In the genomic region with DNA sequence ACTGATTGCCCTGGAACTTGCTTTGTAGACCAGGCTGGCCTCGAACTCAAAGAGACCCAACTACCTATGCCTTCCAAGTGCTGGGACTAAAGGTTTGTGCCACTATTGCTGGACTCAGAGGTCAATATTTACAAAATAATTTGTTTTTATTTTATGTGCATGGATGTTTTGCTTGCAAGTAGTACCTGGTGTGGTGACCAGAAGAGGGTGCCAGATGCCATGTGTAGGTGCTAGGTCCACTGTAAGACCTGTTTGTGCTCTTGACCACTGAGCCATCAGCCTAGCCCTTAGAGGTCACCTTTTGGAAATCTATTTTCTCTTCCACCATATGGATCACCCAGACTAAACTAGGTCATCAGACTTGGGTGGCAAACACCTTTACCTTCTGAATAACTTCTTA, we compare ENCODE assay signal across 34 mouse cellular contexts. TPM values are rescaled to one million over a fixed set of nuclear protein-coding genes. Genes with fewer than 3 reads are reported as not detected.
A peak's percentile ranks its signal among the peaks of the same experiment; 100 is the strongest.
DNase-seq lines count a peak whose midpoint lies in the region; ATAC-seq and TF ChIP-seq lines count a peak whose summit lies in the region.
"Had no signal": no experiment of that assay in that cellular context is flagged by ENCODE, and none has a peak within 500 bp of the region (broad histone marks: within the 10 kb centered on the region; RNA-seq: fewer than 3 reads in every experiment).

No protein-coding gene starts in this region.

- ATAC-seq in heart, postnatal 0 days (ENCODE audit: insufficient read depth, low read depth), result no peak
- no peak for ATAC-seq in liver, embryonic 14.5 days (ENCODE audit: insufficient read depth)
- no peak for ATAC-seq in liver, embryonic 11.5 days (replicated peaks; ENCODE audit: low FRiP score)
- no peak for ATAC-seq in lung, postnatal 0 days
- ATAC-seq: activated CD4-positive, CD25-positive, alpha-beta regulatory T cell, adult 4 months; forebrain, embryonic 16.5 days had no signal

- 0 out of 2 replicates have a peak, but pooled peaks cover under 1% of the 10 kb centered on the region for H3K36me3 ChIP-seq in heart, postnatal 0 days (replicated peaks; ENCODE audit: control insufficient read depth, insufficient read depth, low read length)
- H3K36me3 ChIP-seq in heart, embryonic 10.5 days, result no peaks in the 10 kb centered on the region
- H3K36me3 ChIP-seq in liver, embryonic 14.5 days (replicated peaks; ENCODE audit: control insufficient read depth, insufficient read depth, low read depth), result no peaks in the 10 kb centered on the region
- no peaks in the 10 kb centered on the region for H3K36me3 ChIP-seq in liver, embryonic 11.5 days (ENCODE audit: control insufficient read depth, insufficient read depth, low read length)
- H3K36me3 ChIP-seq in lung, postnatal 0 days (ENCODE audit: insufficient read depth, low read length), result 0 out of 2 replicates have a peak, but pooled peaks cover 8% of the 10 kb centered on the region
- H3K36me3 ChIP-seq in hindbrain, embryonic 10.5 days, result no peaks in the 10 kb centered on the region
- H3K36me3 ChIP-seq: heart, embryonic 15.5 days; hindbrain, embryonic 13.5 days; limb, embryonic 10.5 days; midbrain, embryonic 12.5 days; neural tube, embryonic 15.5 days; stomach, embryonic 15.5 days had no signal

- H3K9ac ChIP-seq in heart, postnatal 0 days (replicated peaks; ENCODE audit: low read depth, low read length), result no peak overlapping the region
- H3K9ac ChIP-seq in liver, embryonic 14.5 days (replicated peaks), result no peak overlapping the region
- no peak overlapping the region for H3K9ac ChIP-seq in liver, embryonic 11.5 days (ENCODE audit: low read depth, low read length)
- H3K9ac ChIP-seq in lung, postnatal 0 days (replicated peaks; ENCODE audit: low read depth), result no peak overlapping the region
- H3K9ac ChIP-seq: heart, embryonic 15.5 days; hindbrain, embryonic 13.5 days; limb, embryonic 15.5 days; lung, embryonic 14.5 days; midbrain, embryonic 12.5 days; neural tube, embryonic 15.5 days; stomach, embryonic 15.5 days had no signal

- TF ChIP-seq EP300 in heart, postnatal 0 days (IDR thresholded peaks at IDR 0.05; ENCODE audit: low read depth), result no peak
- no peak for TF ChIP-seq EP300 in liver, embryonic 14.5 days (IDR thresholded peaks at IDR 0.05; ENCODE audit: low read depth)
- no peak for TF ChIP-seq EP300 in lung, postnatal 0 days (IDR thresholded peaks at IDR 0.05)

- peaks cover 5% of the 10 kb centered on the region; the same call in 1 of the 2 replicates for H3K27me3 ChIP-seq in heart, postnatal 0 days (ENCODE audit: control insufficient read depth, insufficient read depth, low read length)
- H3K27me3 ChIP-seq in heart, embryonic 10.5 days (ENCODE audit: insufficient read depth, poor library complexity, severe bottlenecking), result peaks cover 43% of the 10 kb centered on the region
- H3K27me3 ChIP-seq in liver, embryonic 14.5 days (ENCODE audit: control insufficient read depth, insufficient read depth, low read length), result no peaks in the 10 kb centered on the region; the same call in 1 of the 2 replicates
- H3K27me3 ChIP-seq in liver, embryonic 11.5 days (replicated peaks; ENCODE audit: control insufficient read depth, insufficient read depth, low read length), result no peaks in the 10 kb centered on the region
- 0 out of 2 replicates have a peak, but pooled peaks cover 2% of the 10 kb centered on the region for H3K27me3 ChIP-seq in lung, postnatal 0 days (replicated peaks; ENCODE audit: insufficient read depth, low read length)
- peaks cover 46% of the 10 kb centered on the region for H3K27me3 ChIP-seq in hindbrain, embryonic 10.5 days (ENCODE audit: insufficient read depth, poor library complexity, severe bottlenecking)

- no peak overlapping the region for H3K4me2 ChIP-seq in heart, postnatal 0 days (ENCODE audit: low read depth, low read length)
- H3K4me2 ChIP-seq in liver, embryonic 14.5 days (ENCODE audit: low read depth), result no peak overlapping the region
- H3K4me2 ChIP-seq in liver, embryonic 11.5 days, result no peak overlapping the region
- H3K4me2 ChIP-seq in lung, postnatal 0 days (replicated peaks; ENCODE audit: low read depth, low read length), result no peak overlapping the region
- H3K4me2 ChIP-seq: heart, embryonic 15.5 days; hindbrain, embryonic 13.5 days; limb, embryonic 15.5 days; lung, embryonic 14.5 days; midbrain, embryonic 12.5 days; neural tube, embryonic 15.5 days; stomach, embryonic 15.5 days had no signal

- H3K4me1 ChIP-seq in heart, postnatal 0 days (ENCODE audit: control insufficient read depth, insufficient read depth), result no peaks in the 10 kb centered on the region
- H3K4me1 ChIP-seq in heart, embryonic 10.5 days, result no peaks in the 10 kb centered on the region
- peaks cover 3 to 5% of the 10 kb centered on the region in 2 experiments for H3K4me1 ChIP-seq in liver, embryonic 14.5 days (replicated peaks; ENCODE audit: control insufficient read depth in 2 of 2, insufficient read depth in 2 of 2, low read length in 1 of 2)
- H3K4me1 ChIP-seq in liver, embryonic 11.5 days (replicated peaks; ENCODE audit: control insufficient read depth, insufficient read depth, low read length), result peaks cover 6% of the 10 kb centered on the region; the same call in 1 of the 2 replicates
- H3K4me1 ChIP-seq in lung, postnatal 0 days (ENCODE audit: insufficient read depth, low read depth, low read length), result 0 out of 2 replicates have a peak, but pooled peaks cover 4% of the 10 kb centered on the region
- H3K4me1 ChIP-seq in bone marrow, adult 2 months (ENCODE audit: control insufficient read depth, insufficient read depth, low read length), result no peaks in the 10 kb centered on the region
- 0 out of 2 replicates have a peak, but pooled peaks cover 5% of the 10 kb centered on the region for H3K4me1 ChIP-seq in hindbrain, embryonic 10.5 days (replicated peaks)
- H3K4me1 ChIP-seq: limb, embryonic 15.5 days; midbrain, embryonic 12.5 days; stomach, embryonic 15.5 days had no signal

- 64% methylated on average over 1 of the region's 1 CpGs for WGBS in heart, postnatal 0 days
- 80% methylated on average over 1 of the region's 1 CpGs for WGBS in heart, embryonic 10.5 days
- 68% methylated on average over 1 of the region's 1 CpGs for WGBS in liver, embryonic 14.5 days (ENCODE audit: insufficient replicate concordance)
- WGBS in liver, embryonic 11.5 days, result 86% methylated on average over 1 of the region's 1 CpGs
- 73% methylated on average over 1 of the region's 1 CpGs for WGBS in lung, postnatal 0 days
- WGBS in bone marrow, adult 2 months, result 76% methylated on average over 1 of the region's 1 CpGs
- WGBS in hindbrain, embryonic 10.5 days, result 84% methylated on average over 1 of the region's 1 CpGs

- TF ChIP-seq POLR2A in bone marrow, adult 2 months (IDR thresholded peaks at IDR 0.05; ENCODE audit: borderline replicate concordance, control insufficient read depth, low read depth, low read length), result no peak

- DNase-seq in heart, postnatal 0 days (ENCODE audit: low spot score), result no peak
- no peak for DNase-seq in heart, embryonic 10.5 days (ENCODE audit: low spot score)
- DNase-seq in liver, embryonic 14.5 days (ENCODE audit: low read depth in 3 of 3, low spot score in 3 of 3), result no peak
- no peak for DNase-seq in liver, embryonic 11.5 days (ENCODE audit: low spot score)
- DNase-seq in lung, postnatal 0 days (ENCODE audit: low spot score), result no peak
- DNase-seq in lung, postnatal 10 days, result no peak
- no peak for DNase-seq in hindbrain, embryonic 10.5 days (ENCODE audit: low spot score)
- DNase-seq: adrenal gland, adult 2 months; adrenal gland, postnatal 36 days; cerebellum, adult 2 months; cerebellum, postnatal 14 days; heart, postnatal 36 days; kidney, adult 18-20 months; layer of hippocampus, adult 9-11 months; lung, embryonic 14.5 days; retina, postnatal 1 day; right cerebral cortex, postnatal 14 days; thymus, postnatal 14 days had no signal

- no peaks in the 10 kb centered on the region for H3K9me3 ChIP-seq in heart, postnatal 0 days (replicated peaks; ENCODE audit: control insufficient read depth, low read length)
- no peaks in the 10 kb centered on the region for H3K9me3 ChIP-seq in heart, embryonic 10.5 days
- H3K9me3 ChIP-seq in liver, embryonic 14.5 days (ENCODE audit: control insufficient read depth, low read length), result no peaks in the 10 kb centered on the region
- H3K9me3 ChIP-seq in liver, embryonic 11.5 days (ENCODE audit: control insufficient read depth, low read length), result no peaks in the 10 kb centered on the region
- no peaks in the 10 kb centered on the region for H3K9me3 ChIP-seq in lung, postnatal 0 days (ENCODE audit: low read length)
- no peaks in the 10 kb centered on the region for H3K9me3 ChIP-seq in hindbrain, embryonic 10.5 days
- H3K9me3 ChIP-seq: heart, embryonic 15.5 days; hindbrain, embryonic 13.5 days; limb, embryonic 10.5 days; limb, embryonic 15.5 days; midbrain, embryonic 12.5 days; neural tube, embryonic 15.5 days; stomach, embryonic 15.5 days had no signal

- no peak overlapping the region for H3K4me3 ChIP-seq in heart, postnatal 0 days (ENCODE audit: low read depth, low read length)
- no peak overlapping the region for H3K4me3 ChIP-seq in heart, embryonic 10.5 days
- no peak overlapping the region for H3K4me3 ChIP-seq in liver, embryonic 14.5 days (ENCODE audit: insufficient read depth in 1 of 2, low read depth in 2 of 2, low read length in 2 of 2)
- H3K4me3 ChIP-seq in liver, embryonic 11.5 days (ENCODE audit: low read depth, low read length), result no peak overlapping the region
- H3K4me3 ChIP-seq in lung, postnatal 0 days (ENCODE audit: low read depth, low read length), result no peak overlapping the region
- no peak overlapping the region for H3K4me3 ChIP-seq in bone marrow, adult 2 months (replicated peaks; ENCODE audit: control insufficient read depth, low read depth, low read length)
- no peak overlapping the region for H3K4me3 ChIP-seq in hindbrain, embryonic 10.5 days
- H3K4me3 ChIP-seq: erythroblast, embryonic 14.5 days; heart, embryonic 15.5 days; hindbrain, embryonic 13.5 days; limb, embryonic 10.5 days; limb, embryonic 15.5 days; midbrain, embryonic 12.5 days; neural tube, embryonic 15.5 days; stomach, embryonic 15.5 days had no signal

- peak; percentile 22; the same call in 1 of the 2 replicates for TF ChIP-seq CTCF in heart, postnatal 0 days (IDR thresholded peaks at IDR 0.05; ENCODE audit: low read depth)
- peak; percentile 41 for TF ChIP-seq CTCF in liver, embryonic 14.5 days (IDR thresholded peaks at IDR 0.05; ENCODE audit: low read depth)
- TF ChIP-seq CTCF in lung, postnatal 0 days (IDR thresholded peaks at IDR 0.05), result peak; percentile 38
- peak; percentile 23; the same call in 1 of the 2 replicates for TF ChIP-seq CTCF in bone marrow, adult 2 months (IDR thresholded peaks at IDR 0.05; ENCODE audit: control insufficient read depth, insufficient read depth, low read length)

- no peak overlapping the region for H3K27ac ChIP-seq in heart, postnatal 0 days (ENCODE audit: low read depth)
- no peak overlapping the region for H3K27ac ChIP-seq in heart, embryonic 10.5 days
- no peak overlapping the region for H3K27ac ChIP-seq in liver, embryonic 14.5 days
- no peak overlapping the region for H3K27ac ChIP-seq in liver, embryonic 11.5 days (ENCODE audit: low read depth, low read length)
- H3K27ac ChIP-seq in lung, postnatal 0 days (ENCODE audit: low read length), result peak overlapping the region; percentile 87
- no peak overlapping the region for H3K27ac ChIP-seq in bone marrow, adult 2 months (ENCODE audit: control insufficient read depth, insufficient read depth, low read depth, low read length, poor library complexity)
- H3K27ac ChIP-seq in hindbrain, embryonic 10.5 days, result no peak overlapping the region
- H3K27ac ChIP-seq: hindbrain, embryonic 13.5 days; limb, embryonic 10.5 days; limb, embryonic 15.5 days; midbrain, embryonic 12.5 days; neural tube, embryonic 15.5 days; stomach, embryonic 15.5 days had no signal

RNA-seq across cellular contexts. Expression of a gene that starts 6.4 kb away (rescaled TPM):
- total RNA-seq in heart, postnatal 0 days (2014; rRNA removed; ENCODE audit: low replicate concordance), result 2.4 TPM in 1 of 2 replicates, not detected in the other
- 1.3 and 1.6 TPM in 2 replicates for polyA plus RNA-seq in heart, postnatal 0 days (2015; fragmentation: Nextera tagmentation; extraction: Ambion mirVana)
- polyA plus RNA-seq in heart, embryonic 10.5 days (2016; fragmentation: Nextera tagmentation; extraction: Ambion mirVana), result 15.2 and 19.9 TPM in 2 replicates
- polyA plus RNA-seq in liver, embryonic 14.5 days (2012; rRNA removed), result 61.8 and 64.1 TPM in 2 replicates
- polyA plus RNA-seq in liver, embryonic 14.5 days (2014; fragmentation: Nextera tagmentation; extraction: Ambion mirVana), result 204 and 223 TPM in 2 replicates
- polyA plus RNA-seq in liver, embryonic 11.5 days (2014; fragmentation: Nextera tagmentation; extraction: Ambion mirVana), result 146 and 147 TPM in 2 replicates
- 3.3 and 3.8 TPM in 2 replicates for polyA plus RNA-seq in lung, postnatal 0 days (2015; fragmentation: Nextera tagmentation; extraction: Ambion mirVana)
- 31.6 and 34.0 TPM in 2 replicates for polyA plus RNA-seq in bone marrow, adult 2 months (2011; ENCODE audit: insufficient read depth, insufficient read length, low replicate concordance, missing spikeins)
- polyA plus RNA-seq in hindbrain, embryonic 10.5 days (2016; fragmentation: Nextera tagmentation; extraction: Ambion mirVana), result 5.9 and 6.0 TPM in 2 replicates
- total RNA-seq: gastrocnemius, postnatal 4 days had no signal
- polyA plus RNA-seq: forebrain, embryonic 16.5 days; neural tube, embryonic 15.5 days had no signal

RNA-seq across cellular contexts. Expression of a gene that starts 6.9 kb away (rescaled TPM):
- 16.2 and 19.1 TPM in 2 replicates for total RNA-seq in heart, postnatal 0 days (2014; rRNA removed; ENCODE audit: low replicate concordance)
- 9.0 and 10.6 TPM in 2 replicates for polyA plus RNA-seq in heart, postnatal 0 days (2015; fragmentation: Nextera tagmentation; extraction: Ambion mirVana)
- polyA plus RNA-seq in heart, embryonic 10.5 days (2016; fragmentation: Nextera tagmentation; extraction: Ambion mirVana), result 7.7 and 9.7 TPM in 2 replicates
- 5.4 and 6.9 TPM in 2 replicates for polyA plus RNA-seq in liver, embryonic 14.5 days (2012; rRNA removed)
- polyA plus RNA-seq in liver, embryonic 14.5 days (2014; fragmentation: Nextera tagmentation; extraction: Ambion mirVana), result 7.9 and 9.1 TPM in 2 replicates
- 12.2 and 13.0 TPM in 2 replicates for polyA plus RNA-seq in liver, embryonic 11.5 days (2014; fragmentation: Nextera tagmentation; extraction: Ambion mirVana)
- polyA plus RNA-seq in lung, postnatal 0 days (2015; fragmentation: Nextera tagmentation; extraction: Ambion mirVana), result 236 and 352 TPM in 2 replicates
- polyA plus RNA-seq in bone marrow, adult 2 months (2011; ENCODE audit: insufficient read depth, insufficient read length, low replicate concordance, missing spikeins), result 4.4 and 15.3 TPM in 2 replicates
- polyA plus RNA-seq in hindbrain, embryonic 10.5 days (2016; fragmentation: Nextera tagmentation; extraction: Ambion mirVana), result 5.1 and 5.8 TPM in 2 replicates

RNA-seq across cellular contexts. Expression of a gene that starts 9.1 kb away (rescaled TPM):
- total RNA-seq in heart, postnatal 0 days (2014; rRNA removed; ENCODE audit: low replicate concordance), result not detected in 2 replicates
- 0.04 TPM in 1 of 2 replicates, not detected in the other for polyA plus RNA-seq in heart, postnatal 0 days (2015; fragmentation: Nextera tagmentation; extraction: Ambion mirVana)
- 0.06 and 0.09 TPM in 2 replicates for polyA plus RNA-seq in heart, embryonic 10.5 days (2016; fragmentation: Nextera tagmentation; extraction: Ambion mirVana)
- polyA plus RNA-seq in liver, embryonic 14.5 days (2012; rRNA removed), result 0.70 and 0.87 TPM in 2 replicates
- 0.20 and 0.28 TPM in 2 replicates for polyA plus RNA-seq in liver, embryonic 14.5 days (2014; fragmentation: Nextera tagmentation; extraction: Ambion mirVana)
- 0.37 and 0.44 TPM in 2 replicates for polyA plus RNA-seq in liver, embryonic 11.5 days (2014; fragmentation: Nextera tagmentation; extraction: Ambion mirVana)
- polyA plus RNA-seq in lung, postnatal 0 days (2015; fragmentation: Nextera tagmentation; extraction: Ambion mirVana), result 0.18 and 0.27 TPM in 2 replicates
- polyA plus RNA-seq in bone marrow, adult 2 months (2011; ENCODE audit: insufficient read depth, insufficient read length, low replicate concordance, missing spikeins), result 1.5 and 1.7 TPM in 2 replicates
- 0.07 TPM in 1 of 2 replicates, not detected in the other for polyA plus RNA-seq in hindbrain, embryonic 10.5 days (2016; fragmentation: Nextera tagmentation; extraction: Ambion mirVana)
- total RNA-seq: heart, postnatal 36 days; megakaryocyte, adult 5-6 weeks had no signal
- polyA plus RNA-seq: activated CD4-positive, CD25-positive, alpha-beta regulatory T cell, adult 4 months; forebrain, embryonic 11.5 days; midbrain, embryonic 12.5 days had no signal

RNA-seq across cellular contexts. Expression of a gene that starts 20.2 kb away (rescaled TPM):
- total RNA-seq in heart, postnatal 0 days (2014; rRNA removed; ENCODE audit: low replicate concordance), result 239 and 285 TPM in 2 replicates
- polyA plus RNA-seq in heart, postnatal 0 days (2015; fragmentation: Nextera tagmentation; extraction: Ambion mirVana), result 193 and 195 TPM in 2 replicates
- polyA plus RNA-seq in heart, embryonic 10.5 days (2016; fragmentation: Nextera tagmentation; extraction: Ambion mirVana), result 157 and 162 TPM in 2 replicates
- 36.5 and 36.7 TPM in 2 replicates for polyA plus RNA-seq in liver, embryonic 14.5 days (2012; rRNA removed)
- 61.3 and 67.7 TPM in 2 replicates for polyA plus RNA-seq in liver, embryonic 14.5 days (2014; fragmentation: Nextera tagmentation; extraction: Ambion mirVana)
- polyA plus RNA-seq in liver, embryonic 11.5 days (2014; fragmentation: Nextera tagmentation; extraction: Ambion mirVana), result 138 and 145 TPM in 2 replicates
- polyA plus RNA-seq in lung, postnatal 0 days (2015; fragmentation: Nextera tagmentation; extraction: Ambion mirVana), result 112 and 125 TPM in 2 replicates
- polyA plus RNA-seq in bone marrow, adult 2 months (2011; ENCODE audit: insufficient read depth, insufficient read length, low replicate concordance, missing spikeins), result 13.8 and 27.4 TPM in 2 replicates
- 136 and 150 TPM in 2 replicates for polyA plus RNA-seq in hindbrain, embryonic 10.5 days (2016; fragmentation: Nextera tagmentation; extraction: Ambion mirVana)

RNA-seq across cellular contexts. Expression of a gene that starts 44.2 kb away (rescaled TPM):
- not detected in 2 replicates for total RNA-seq in heart, postnatal 0 days (2014; rRNA removed; ENCODE audit: low replicate concordance)
- polyA plus RNA-seq in heart, postnatal 0 days (2015; fragmentation: Nextera tagmentation; extraction: Ambion mirVana), result 0.30 TPM in 1 of 2 replicates, not detected in the other
- 1.0 and 1.9 TPM in 2 replicates for polyA plus RNA-seq in heart, embryonic 10.5 days (2016; fragmentation: Nextera tagmentation; extraction: Ambion mirVana)
- polyA plus RNA-seq in liver, embryonic 14.5 days (2012; rRNA removed), result 0.21 and 0.49 TPM in 2 replicates
- polyA plus RNA-seq in liver, embryonic 14.5 days (2014; fragmentation: Nextera tagmentation; extraction: Ambion mirVana), result 0.57 TPM in 1 of 2 replicates, not detected in the other
- 0.67 and 1.4 TPM in 2 replicates for polyA plus RNA-seq in liver, embryonic 11.5 days (2014; fragmentation: Nextera tagmentation; extraction: Ambion mirVana)
- polyA plus RNA-seq in lung, postnatal 0 days (2015; fragmentation: Nextera tagmentation; extraction: Ambion mirVana), result 0.51 TPM in 1 of 2 replicates, not detected in the other
- not detected in 2 replicates for polyA plus RNA-seq in bone marrow, adult 2 months (2011; ENCODE audit: insufficient read depth, insufficient read length, low replicate concordance, missing spikeins)
- 1.0 TPM in 2 replicates for polyA plus RNA-seq in hindbrain, embryonic 10.5 days (2016; fragmentation: Nextera tagmentation; extraction: Ambion mirVana)
- total RNA-seq: adrenal gland, adult 2 months; adrenal gland, postnatal 36 days; gastrocnemius, adult 8-10 months; gastrocnemius, postnatal 4 days; heart, adult 8-10 months; heart, postnatal 36 days; megakaryocyte, adult 5-6 weeks had no signal
- polyA plus RNA-seq: adrenal gland, adult 2 months; heart, embryonic 15.5 days; limb, embryonic 15.5 days; lung, embryonic 14.5 days; stomach, embryonic 15.5 days had no signal

Comparison
In these comparisons a context has a peak if more than half of its experiments do, and no peak if none do; other contexts are left out.
1. RNA of a gene that starts 6.9 kb away (polyA plus RNA-seq): 236 to 352 TPM in lung, postnatal 0 days; 4.4 to 15.3 TPM in bone marrow, adult 2 months, 12.2 to 13.0 TPM in liver, embryonic 11.5 days, 7.7 to 9.7 TPM in heart, embryonic 10.5 days, 9.0 to 10.6 TPM in heart, postnatal 0 days, 5.4 to 9.1 TPM in liver, embryonic 14.5 days and 5.1 to 5.8 TPM in hindbrain, embryonic 10.5 days; every median in the first group is over 10 times any median in the second.
2. Peak in every context shown above with its lines, with median percentiles within 50 percentile points of each other: CTCF ChIP-seq.